Mouse (Mus musculus) spleen, postnatal 14 days (tissue): ENCODE data around the gene Foxred1.

ENCODE experiments used
- DNase-seq, 2 experiments: peaks; one replicate each; pipeline ENCODE4 v3.0.0; 2021 to 2022; ENCODE audit warnings: low spot score in 2 of 2

The Foxred1 gene

DNA sequence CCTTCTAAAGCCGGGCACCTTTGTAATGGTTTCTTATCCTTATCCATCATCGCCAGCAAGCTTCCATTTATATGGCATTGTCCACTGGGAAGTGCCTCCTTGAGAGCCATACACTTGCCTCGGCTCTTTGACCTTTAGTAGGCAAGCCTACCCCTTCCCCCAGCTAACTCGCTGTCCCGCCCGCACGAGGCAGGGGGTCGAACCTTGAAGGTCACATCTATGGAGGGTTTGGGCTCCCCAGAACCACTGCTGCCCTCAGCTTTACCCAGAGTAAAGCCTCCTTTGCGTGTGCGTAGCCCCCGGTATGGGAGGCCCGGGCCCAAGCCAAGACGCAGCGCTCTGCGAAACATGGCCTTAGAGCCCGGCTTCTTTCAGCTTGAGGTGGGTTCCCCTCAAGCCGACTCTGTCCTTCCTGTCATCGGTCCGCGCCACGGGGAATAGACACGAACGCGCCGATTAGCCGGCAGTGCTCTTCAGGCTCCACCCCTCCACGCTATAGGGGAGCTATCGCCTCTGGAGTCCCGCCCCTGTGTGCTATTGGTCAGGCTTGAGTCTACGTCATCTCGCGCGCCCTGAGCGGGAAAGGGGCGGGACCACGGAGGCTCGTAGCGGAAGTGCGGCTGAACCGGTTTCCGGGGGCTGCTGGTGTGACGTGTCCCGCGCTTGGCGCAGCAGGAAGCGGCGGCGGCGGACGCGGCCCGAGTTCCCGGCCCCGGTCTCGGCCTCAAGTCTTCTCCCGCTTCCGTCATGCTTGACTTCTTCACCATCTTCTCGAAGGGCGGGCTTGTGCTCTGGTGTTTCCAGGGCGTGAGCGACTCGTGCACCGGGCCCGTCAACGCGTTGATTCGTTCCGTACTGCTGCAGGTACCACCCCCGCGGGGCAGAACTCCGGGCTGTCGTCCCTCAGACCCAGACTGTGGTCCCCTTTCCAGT is at the start of gene Foxred1:
Foxred1 (minus strand) TSS at position 514 of the 933 bp plus-strand sequence.
- DNase-seq: peak; percentile 97 to 99

DNA sequence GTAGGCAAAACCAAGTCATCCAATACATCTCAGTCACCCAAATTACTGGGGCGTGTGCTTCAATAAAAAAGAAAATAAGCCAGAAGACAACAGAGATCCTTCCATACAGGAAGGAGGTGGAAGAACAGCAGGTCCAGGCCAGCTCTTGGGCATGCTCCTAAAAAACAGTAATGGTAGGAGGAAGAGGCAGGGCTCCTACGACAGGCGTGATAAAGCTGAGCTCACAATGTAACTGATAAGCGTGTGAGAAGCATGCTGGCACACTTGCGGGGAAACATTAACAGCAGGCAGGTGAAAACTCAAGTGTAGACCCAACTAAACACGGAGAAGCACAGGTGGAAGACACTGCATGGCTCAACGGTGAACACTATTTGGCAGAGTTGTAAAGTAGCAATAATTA is 46.5 kb upstream of the Foxred1 start:
- DNase-seq: no peak

DNA sequence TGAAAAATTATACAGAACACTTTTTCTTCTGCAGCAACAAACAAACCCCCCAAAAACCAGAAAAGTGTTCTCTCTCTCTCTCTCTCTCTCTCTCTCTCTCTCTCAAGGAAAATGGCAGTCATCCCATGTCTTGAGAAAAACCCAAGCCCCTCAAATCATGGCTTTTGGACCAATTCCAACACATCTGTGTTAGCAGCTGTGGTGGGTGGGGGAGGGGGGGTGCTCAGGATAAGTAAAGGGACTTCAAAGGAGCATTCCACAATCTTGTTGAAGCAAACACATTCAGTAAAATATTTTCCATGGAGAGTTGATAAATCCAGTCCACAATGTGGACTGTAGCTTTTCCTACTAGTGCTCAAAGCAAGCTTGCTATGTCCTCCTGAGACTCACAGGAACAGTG is 38.6 kb upstream of the Foxred1 start:
- no peak for DNase-seq

DNA sequence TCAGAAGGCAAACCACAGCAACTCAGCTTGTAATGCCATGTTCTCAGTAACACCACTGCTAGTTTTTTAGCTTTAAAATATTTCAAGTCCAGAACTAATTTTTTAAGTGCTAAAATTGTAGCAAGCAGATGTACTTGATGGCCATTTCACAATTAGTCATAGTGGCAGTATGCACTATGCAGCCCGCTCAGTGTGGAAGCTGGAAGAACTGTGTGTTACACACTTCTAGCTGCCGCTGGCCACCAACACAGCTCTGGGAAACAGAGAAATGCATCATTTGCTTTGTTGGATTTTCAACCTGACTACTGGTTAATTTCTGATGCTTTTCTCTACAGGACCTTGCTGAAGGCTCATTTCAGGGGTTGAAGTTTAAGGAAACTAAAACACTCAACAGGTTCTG is 36.5 kb upstream of the Foxred1 start:
- DNase-seq: no peak

DNA sequence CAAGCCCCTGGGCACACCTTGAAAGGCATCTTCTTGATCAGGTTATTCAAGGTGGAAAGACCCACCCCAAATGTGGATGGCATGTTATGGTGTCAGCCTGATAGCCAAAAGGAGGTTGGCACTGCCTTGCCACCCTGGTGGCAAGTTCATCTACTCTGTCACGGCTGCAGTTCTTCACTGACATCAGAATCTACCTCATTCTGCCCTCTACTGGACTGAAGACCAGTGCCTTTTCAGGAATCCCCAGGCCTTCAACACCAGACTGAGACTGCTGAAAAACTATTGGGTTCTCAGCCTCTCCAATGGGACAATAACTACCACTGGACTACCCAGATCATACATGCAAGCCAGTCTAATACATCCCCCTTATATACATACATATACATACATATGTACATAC is 28.9 kb upstream of the Foxred1 start:
- DNase-seq: no peak

DNA sequence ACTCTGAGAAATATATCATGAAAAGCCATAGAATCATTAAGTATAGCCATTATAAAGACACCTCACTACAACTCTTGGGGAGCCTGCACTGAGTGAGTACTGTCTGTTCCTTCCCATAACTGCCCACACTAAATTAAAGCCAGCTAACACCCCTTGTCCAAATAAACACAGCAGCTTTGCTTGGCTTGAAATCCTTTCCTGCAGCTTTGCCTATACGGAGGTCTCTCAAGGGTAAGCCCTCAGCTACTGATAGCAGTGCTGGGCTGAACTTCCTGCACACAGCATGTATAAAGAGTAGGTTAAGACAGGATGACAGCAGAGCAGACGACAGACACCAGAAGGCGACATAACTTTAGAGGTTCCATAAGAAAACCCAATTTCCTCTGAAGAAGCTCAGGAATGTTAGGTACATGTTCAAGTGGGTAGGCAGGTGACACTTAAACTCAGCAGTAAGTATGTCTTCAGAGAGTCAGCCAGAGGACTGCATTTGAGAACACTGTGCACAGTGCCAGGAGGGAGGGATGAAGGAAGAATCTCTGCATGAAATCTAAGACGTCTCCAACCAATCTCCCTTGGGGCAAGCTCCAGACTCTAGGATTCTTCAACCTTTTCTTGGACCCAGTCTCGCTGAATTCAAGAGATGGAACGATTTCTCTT is 28.2 kb upstream of the Foxred1 start:
- DNase-seq: no peak

DNA sequence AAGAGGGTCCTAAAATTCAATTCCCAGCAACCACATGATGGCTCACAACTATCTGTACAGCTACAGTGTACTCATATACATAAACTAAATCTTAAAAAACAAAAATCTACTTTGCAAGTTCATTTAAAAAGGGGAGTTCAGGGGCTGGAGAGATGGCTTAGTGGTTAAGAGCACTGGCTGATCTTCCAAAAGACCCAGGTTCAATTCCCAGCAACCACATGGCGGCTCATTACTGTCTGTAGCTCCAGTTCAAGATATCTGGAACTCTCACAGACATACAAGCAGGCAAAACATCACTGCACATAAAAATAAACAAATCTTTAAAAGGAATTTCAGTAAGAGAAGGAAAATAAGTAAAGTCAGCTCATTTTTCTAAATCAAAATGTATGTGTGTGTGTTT is 27.5 kb upstream of the Foxred1 start:
- no peak for DNase-seq

DNA sequence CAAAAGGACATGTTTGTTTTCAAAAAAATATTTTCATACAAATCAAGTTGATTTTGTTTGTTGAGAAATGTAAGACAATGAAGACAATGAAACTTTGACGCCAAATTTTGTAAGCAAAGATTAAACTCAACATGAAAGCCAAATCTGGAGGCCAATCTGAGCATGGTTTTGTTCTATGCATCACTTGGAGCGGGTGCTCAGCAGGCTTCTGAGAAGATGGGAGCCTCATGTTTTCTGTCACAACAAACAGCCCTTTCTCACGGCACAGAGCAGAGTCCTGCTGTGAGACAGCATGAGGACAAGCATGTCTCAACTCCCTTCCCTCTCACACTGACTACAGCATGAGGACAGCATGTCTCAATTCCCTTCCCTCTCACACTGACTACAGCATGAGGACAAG is 25.1 kb upstream of the Foxred1 start:
- no peak for DNase-seq

DNA sequence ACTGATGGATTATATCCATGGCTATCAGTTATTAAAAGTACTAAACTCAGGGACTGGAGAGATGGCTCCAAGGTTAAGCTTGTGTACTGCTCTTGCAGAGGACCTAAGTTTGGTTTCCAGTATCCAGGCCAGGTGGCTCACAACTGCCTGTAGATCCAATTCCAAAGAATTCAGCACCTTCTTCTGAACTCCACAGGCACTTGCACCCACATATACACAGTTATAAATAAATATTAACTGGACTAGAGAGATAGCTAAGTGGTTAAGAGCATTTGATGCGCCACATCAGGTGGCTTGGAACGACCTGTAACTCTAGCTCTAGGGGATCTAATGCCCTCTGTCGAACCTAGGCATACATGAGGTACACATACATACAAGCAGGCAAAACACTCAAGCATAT is 17.8 kb upstream of the Foxred1 start:
- no peak for DNase-seq

DNA sequence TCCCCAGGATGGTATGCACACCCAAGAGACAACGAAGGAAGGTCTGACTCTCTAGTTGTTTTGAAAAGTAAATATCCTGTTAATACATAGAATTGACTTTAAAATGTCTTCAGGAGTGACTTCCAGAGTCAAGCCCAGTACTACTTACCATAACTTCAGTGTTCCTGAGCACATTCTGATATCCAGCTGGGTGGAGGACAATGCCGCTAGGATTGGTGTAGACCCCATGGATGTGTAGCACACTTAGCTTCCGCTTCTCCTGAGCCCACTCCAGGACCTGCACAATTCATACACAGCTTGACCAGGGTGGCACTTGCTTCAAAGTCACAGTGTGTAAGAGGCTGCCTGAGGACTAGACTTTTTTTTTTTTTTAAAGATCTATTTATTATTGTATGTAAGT is 12.6 kb upstream of the Foxred1 start:
- DNase-seq: no peak

DNA sequence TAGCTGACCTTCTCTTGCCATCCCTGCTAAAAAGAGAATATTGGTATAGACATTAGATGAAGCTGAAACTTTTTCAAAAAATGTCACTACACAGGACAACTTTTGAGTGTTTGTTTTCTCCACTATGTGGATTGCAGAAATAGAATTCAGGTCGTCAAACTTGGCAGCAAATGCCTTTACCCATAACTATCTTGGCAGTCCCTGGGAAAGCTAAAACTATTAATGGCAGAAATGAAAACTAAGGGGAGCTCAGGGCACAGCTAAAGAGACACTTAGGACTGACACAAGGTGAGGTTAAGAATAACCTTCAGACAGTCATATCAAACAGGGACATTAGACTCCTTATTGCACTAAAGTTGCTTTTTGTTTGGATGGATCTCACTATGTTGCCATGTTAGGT is 7.1 kb upstream of the Foxred1 start:
- DNase-seq: no peak

DNA sequence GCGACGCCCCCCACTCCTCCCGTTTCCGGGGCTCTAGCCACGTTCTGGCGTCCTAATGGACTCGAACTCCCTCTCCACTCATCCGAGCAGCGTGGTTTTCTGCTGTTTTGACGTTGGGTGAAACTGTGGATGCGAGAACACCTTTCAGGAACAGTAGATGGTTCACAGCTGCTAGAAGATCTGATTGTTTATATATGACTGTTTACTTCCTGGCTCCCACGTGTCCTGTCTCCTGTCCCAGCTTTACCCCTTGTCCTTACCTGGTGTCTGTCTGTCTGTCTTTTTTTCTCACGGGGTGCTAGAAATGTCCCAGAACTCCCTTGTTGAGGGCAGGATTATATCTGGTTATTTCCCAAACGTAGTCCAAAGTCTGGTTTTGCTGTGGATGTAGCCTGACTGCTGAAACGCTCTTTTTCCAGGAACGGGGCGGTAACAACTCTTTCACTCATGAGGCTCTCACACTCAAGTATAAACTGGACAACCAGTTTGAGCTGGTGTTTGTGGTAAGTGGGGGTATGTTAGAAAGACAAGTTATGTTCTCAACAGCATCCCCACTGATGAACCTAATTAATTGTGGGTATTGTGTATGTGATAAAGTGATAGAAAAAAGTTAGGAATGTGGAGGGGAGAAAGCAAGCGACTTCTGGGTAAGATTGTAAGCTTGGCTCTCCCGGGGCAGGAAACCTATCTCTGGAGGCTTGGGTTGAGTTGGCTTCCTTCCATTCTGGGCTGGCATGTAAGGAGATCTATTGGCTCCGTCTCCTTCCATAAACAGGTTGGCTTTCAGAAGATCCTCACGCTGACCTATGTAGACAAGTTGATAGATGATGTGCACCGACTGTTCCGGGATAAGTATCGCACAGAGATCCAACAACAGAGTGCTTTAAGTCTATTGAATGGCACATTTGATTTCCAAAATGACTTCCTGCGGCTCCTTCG is 987 bp upstream of the Foxred1 start:
- DNase-seq: no peak

DNA sequence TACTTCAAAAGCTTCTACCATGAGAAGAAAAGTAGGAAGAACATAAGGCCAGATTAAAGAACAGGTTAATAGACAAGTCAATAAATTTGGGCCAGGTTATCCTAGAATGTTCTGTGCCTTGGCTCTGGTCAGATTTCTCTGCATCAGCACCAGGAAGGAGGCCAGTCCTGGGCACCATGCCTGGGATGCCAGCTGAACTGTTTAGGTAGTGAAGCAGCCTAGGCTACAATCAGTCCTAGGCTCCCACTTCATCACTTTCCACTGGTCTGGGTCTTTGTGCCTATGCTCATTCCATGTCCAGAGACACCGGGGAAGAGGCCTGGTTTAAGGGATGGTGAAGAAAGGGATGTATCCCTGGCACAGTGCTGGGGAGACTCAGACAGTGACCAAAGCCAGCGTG is 6.4 kb downstream of the Foxred1 start:
- no peak for DNase-seq

DNA sequence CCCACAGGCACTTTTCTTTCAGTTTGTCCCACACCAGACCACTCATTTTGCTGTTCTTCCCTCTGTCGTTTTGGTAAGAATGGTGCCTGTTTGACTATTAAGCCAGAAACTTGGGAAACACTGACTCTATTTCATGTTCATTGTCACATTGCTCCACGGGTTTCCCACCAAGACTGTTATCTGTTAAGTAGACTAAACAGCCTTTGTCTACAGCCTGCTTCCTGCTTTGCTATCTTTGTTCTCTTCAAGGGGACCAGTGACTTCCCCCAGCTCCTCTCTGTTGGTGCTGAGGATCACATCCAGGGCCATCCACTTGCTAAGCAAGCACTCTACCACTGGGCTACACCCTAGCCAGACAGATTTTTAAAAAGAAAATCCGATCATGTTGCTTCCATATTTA is 7.3 kb downstream of the Foxred1 start:
- DNase-seq: no peak

DNA sequence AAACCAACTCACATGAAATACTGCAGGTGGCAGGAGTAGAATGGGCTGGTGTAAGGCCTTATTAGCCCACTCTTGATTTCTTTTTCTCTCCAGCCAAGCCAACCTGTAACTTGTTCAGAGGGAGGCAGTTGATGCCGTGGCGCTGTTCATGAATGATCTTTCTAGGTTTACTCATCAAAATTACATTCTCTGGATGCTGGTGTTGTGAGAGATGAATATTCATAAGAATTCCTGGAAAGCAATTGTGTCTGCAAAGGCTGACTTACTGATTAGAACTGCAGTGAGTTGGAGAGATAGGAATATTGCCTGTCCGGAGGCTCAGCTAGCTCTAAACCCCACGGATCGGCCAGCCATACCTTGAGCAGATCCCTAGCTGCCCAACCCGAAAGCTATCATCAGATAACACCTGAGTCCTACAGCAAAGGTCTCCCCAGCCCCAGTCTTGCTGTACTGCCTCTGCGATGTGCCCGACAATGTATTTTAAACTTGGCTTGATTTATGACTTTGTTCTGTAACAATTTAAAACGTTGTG is 10.3 kb downstream of the Foxred1 start:
- DNase-seq: no peak

DNA sequence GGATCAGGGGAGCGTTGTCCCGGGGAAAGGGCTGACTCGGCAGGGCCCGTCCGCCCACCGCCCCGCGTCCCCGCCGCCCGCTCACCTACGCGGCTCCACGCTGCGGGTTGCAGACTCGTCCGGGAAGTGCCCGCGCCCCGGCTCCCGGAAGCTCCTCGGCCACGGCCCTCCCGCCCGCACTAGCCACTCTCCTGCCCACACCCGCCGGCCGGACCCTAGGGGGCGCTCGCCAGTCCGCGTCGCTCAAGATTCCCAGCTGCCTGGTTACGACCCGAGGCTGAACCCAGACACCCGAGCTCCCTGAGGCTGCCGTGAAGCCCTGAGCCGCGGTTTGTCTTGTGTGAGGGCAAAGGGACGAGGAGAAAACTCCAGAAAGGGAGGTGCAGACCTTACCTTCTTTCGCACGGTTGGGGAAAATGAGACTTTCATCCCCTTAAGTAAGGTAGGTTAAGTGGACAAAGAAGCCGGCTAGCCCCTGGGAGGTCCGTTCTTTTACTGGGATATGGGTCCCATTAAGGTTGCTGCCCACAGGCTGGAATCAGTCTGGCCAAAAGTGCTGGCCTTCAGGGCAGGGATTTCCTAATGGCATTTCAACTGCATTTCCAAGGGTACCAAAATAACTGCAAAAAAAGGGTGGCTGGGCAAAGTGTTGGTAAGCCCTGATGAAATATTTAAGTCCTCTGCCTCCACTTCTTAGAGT is 10.9 kb downstream of the Foxred1 start, which contains the start of the genes Srpr and Tirap:
Srpr (plus strand) TSS at position 404 of the 700 bp plus-strand sequence.
Tirap (minus strand) TSS at position 520 of the 700 bp plus-strand sequence.
- peak; percentile 87 to 94 for DNase-seq

DNA sequence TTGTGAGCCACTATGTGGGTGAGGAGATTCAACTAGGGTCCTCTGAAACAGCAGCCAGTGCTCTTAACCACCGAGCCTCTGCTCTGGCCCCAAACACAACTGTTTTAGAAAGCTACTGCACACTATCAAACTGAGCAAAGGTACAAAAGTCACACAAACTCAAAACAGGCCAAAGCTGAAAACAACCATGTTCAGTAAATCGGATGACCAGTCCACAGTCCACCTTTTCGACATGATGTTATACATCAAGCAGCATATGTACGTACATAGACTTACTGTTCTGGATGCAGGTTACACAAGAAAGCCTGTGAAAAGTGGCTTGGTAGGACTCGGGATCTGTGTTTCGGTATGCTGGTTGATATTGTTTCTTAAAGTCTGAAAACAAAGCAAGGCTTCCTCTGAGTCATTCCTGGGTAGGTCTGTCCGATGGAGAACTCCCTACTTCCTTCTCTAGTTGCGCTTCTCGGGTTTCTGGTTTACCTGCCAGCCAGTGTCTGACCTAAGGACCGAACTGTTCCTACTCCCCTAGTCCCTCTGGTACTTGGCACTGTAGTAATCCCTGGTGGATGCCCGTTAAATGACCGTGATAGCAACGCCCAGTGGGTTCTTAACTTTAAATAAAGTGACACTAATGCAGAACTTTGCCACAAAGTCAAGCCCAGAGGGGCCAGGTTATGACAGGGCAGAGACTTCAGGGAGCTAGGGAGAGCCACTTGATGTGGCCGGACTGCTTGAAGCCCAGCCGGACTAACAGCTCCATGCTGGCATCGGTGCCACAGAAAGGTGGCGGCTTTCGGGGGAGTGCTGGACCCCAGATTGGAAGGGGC is 11.7 kb downstream of the Foxred1 start:
- no peak for DNase-seq

DNA sequence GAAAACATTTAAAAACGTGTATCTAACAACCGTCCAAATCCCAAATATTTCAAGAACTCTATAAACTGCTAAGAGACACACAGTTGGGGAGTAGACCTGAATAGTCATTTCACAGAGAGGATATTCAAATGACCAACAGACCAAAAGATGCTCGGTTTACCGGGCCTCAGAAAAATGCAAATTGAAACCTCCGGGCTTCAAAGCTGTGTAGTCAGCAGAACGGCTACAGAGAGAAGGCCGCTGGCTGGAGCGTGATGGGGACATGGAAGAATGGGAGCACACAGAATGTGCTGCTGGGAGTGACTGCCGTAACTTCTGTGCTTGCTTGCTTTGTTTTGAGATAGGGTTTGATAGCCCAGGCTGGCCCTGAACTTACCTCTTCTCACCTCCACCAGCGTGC is 12.5 kb downstream of the Foxred1 start:
- DNase-seq: no peak

DNA sequence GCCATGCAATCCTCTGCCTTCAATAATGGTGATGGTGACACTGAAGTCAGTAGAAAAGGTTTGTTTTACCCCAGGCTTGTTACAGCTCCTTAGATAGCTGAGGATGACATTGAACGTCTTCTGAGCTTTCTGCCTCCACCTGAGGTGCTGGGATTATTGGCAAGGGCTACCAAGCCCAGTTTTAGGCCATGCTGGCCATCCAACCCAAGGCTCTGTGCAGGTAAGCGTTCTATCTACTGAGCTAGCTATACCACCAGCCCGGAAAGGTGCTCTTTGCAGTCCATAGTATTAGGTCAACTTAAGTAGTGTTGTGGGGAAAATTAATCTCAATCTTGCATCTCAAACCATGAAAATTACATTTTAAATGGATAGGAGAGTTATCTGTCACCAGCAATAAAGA is 13.2 kb downstream of the Foxred1 start:
- DNase-seq: no peak

DNA sequence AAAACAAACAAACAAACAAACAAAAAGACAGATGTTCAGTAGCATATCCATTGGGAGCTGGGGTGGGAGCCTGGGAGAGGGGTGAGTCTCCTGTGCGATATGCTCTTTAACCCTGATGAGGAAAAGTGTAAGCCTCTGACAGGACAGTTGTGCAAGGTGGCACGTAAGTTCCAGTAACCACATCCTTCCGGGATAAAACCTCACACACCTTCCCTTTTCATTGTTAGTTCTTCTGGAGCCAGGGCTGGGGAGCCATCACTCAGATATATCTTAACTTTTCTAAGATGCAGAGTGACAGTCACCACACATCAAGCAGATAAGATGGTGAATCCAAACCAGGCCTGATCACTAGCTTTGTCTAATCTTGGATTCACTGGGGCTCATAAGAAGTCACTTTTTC is 16.8 kb downstream of the Foxred1 start:
- DNase-seq: no peak
